Mouse (Mus musculus) kidney, adult 2 months (tissue): ENCODE measurements at regions not wholly inside any gene's neighbourhood (a gene's known extent, or its start where the extent isn't known, plus 50 kb on each side); places are given as distances from the start of the nearest gene placed in this dataset.

Experiments
- CTCF ChIP-seq: fragments of 200-500 bp; conservative IDR thresholded peaks from 2 replicates; pipeline ENCODE4 v1.5.1; 2011; ENCODE audit warnings: low read depth, mild to moderate bottlenecking, control low read depth, low read length, moderate library complexity, mixed read lengths; ENCODE audit not compliant: insufficient read depth, insufficient read length
- POLR2A ChIP-seq: fragments of 200-500 bp; IDR thresholded peaks from one replicate; pipeline ENCODE4 v1.6.1; 2011; ENCODE audit warnings: low read depth, low read length, control low read depth

DNA sequence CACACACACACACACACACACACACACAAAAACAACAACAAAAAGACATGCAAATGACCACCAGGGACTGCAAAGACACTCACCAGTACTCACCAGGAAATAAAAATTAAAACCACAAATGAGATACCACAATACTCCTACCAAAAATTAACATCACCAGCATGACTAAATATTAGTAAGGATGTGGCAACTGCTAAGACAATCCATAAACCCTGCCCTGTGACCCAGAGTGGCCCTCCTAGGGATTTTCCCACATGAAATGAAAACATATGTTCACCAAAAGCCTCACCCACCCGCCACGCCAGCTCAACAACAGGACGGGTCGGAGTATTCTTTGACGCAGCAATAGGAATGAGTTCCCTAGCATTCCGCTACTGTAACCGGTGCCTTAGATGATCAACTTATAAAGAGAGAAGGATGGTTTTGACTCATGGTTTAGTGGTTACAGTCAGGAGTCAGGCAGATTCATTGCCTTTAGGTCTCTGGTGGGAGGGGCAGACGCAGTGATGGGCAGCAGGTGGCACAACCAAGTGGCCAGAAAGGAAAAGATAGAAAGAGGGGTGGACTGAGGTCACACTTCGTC, 100.7 kb downstream of the Bcl2l11 start:
- TF ChIP-seq CTCF (no peak), POLR2A (no peak)
